Mouse (Mus musculus): ENCODE measurements at regions not wholly inside any gene's neighbourhood (a gene's known extent, or its start where the extent isn't known, plus 50 kb on each side); places are given as distances from the start of the nearest gene placed in this dataset.
"Not testable (repeated sequence)": the region's sequence is repeated elsewhere in the genome, so short reads cannot be mapped to it uniquely, and the experiment has no call there.

DNA sequence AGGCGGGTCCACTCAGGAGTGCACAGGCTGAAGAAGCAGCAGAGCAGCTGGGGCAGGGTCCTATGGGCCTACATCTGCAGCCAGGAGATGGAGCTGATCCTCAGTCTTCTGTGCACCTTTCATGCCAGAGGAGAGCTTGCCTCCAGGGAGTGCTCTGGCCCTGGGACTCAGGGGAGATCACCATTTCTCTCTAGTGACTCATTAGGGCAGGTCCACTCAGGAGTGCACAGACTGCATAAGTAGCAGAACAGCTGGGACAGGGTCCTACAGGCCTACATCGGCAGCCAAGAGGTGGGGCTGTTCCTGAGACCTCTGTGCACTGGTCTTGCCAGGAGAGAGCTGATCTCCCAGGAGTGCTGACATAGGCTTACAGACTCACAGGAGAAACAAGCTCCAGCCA lies 159.4 kb upstream of the Gm21897 start:
- H3K4me3 ChIP-seq (ENCODE audit: extremely low read depth, insufficient read depth, insufficient read length) = no peak overlapping the region
- no peak for DNase-seq (ENCODE audit: low read depth in 1 of 2, low spot score in 2 of 2)
- H3K4me1 ChIP-seq (ENCODE audit: control insufficient read depth, insufficient read depth, insufficient read length) = no peaks in the 10 kb centered on the region
- TF ChIP-seq CTCF (IDR thresholded peaks at IDR 0.05; ENCODE audit: extremely low read depth, insufficient read depth, insufficient read length, insufficient replicate concordance) (no peak), POLR2A (IDR thresholded peaks at IDR 0.05; ENCODE audit: low read depth, low read length) (no peak)
- no peaks in the 10 kb centered on the region for H3K36me3 ChIP-seq (ENCODE audit: control insufficient read depth, insufficient read depth, low read length)
- no peaks in the 10 kb centered on the region for H3K27me3 ChIP-seq (ENCODE audit: control insufficient read depth, insufficient read depth, low read length)
- 68% methylated on average over 2 of the region's 2 CpGs for WGBS
- H3K27ac ChIP-seq (ENCODE audit: insufficient read depth, low read length) = no peak overlapping the region

DNA sequence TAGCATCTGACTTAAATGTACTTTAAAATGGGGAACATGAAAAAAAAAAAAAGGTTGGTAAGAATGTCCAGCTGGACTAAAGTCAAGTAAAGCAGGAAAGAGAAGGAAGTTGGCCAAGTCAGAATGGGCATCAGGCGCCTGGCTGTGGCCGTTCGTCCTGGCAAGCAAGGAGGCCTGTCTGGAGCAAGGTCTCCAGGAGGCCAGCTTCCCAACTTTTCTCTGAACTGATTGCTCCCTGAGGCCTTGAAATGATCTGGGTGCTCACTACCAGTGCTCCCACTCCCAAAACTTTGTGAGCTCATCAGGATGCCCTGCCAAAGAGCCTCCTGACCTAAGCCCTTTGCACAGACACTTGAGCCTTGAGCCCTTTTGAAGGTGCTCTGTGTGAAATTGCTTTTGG lies 141.7 kb upstream of the Gm21897 start:
- H3K27ac ChIP-seq (ENCODE audit: insufficient read depth, low read length) = no peak overlapping the region
- H3K36me3 ChIP-seq (ENCODE audit: control insufficient read depth, insufficient read depth, low read length) = no peaks in the 10 kb centered on the region
- no peak overlapping the region for H3K4me3 ChIP-seq (ENCODE audit: extremely low read depth, insufficient read depth, insufficient read length)
- H3K4me1 ChIP-seq (ENCODE audit: control insufficient read depth, insufficient read depth, insufficient read length) = no peaks in the 10 kb centered on the region
- TF ChIP-seq POLR2A (IDR thresholded peaks at IDR 0.05; ENCODE audit: low read depth, low read length) (no peak), CTCF (IDR thresholded peaks at IDR 0.05; ENCODE audit: extremely low read depth, insufficient read depth, insufficient read length, insufficient replicate concordance) (no peak)
- no peak for DNase-seq (ENCODE audit: low read depth in 1 of 2, low spot score in 2 of 2)
- WGBS = 82% methylated on average over 3 of the region's 3 CpGs
- H3K27me3 ChIP-seq (ENCODE audit: control insufficient read depth, insufficient read depth, low read length) = no peaks in the 10 kb centered on the region

DNA sequence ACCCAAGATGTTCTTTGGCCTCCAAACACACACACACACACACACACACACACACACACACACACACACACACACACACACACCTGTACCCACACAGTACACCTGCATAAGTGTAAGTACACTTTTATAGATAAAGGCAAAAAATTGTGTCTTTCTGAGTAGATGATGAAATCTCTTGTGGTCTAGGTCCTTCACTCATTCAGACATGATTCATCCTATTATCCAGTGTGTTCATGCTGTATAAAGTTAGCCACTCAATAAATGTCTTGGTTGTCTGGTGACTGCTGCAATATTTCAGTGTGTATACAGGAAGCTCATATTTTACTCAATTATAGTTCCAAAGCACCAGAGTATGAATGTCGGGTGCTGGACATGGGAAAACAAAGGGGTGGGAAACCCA lies 131.5 kb upstream of the Gm21897 start:
- WGBS = 100% methylated on average over 1 of the region's 1 CpGs
- no peak for DNase-seq (ENCODE audit: low read depth in 1 of 2, low spot score in 2 of 2)

DNA sequence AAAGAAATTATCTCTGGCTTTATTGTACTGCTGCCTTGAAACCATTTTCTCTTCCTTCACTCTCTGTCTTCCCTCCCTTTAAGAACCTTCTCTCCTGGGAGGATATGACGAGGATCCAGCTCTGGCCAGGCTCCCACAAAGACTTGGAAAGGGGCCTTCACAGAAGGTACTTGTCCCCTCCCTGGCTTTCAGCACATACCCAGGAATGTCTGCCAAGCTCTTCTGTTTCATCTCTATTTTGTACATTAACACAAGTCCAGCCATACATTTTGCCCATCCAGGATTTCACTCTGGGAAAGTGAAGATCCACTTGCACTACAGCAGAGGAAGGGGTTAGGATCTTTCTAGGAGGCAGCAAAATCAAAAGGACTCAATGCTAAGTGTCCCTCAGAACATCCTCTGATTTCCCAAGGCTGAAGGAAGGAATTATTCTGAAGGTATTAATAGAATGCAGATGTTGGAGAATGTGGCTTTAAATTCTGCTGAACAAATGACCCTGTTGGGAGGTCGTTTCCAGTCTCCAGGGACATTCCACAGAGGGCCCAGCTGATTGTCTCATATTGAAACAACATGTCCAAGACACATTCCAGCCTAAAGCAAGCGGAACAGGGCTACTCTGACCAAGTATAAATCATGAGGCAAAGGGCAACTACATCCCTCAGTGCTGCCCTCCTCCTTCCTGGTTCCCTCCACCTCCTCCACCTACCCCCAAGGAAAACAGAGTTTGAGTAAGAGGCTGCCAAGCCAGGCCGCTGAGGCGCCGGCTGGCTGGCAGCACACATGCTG lies 122.1 kb upstream of the Gm21897 start:
- no peak overlapping the region for H3K4me3 ChIP-seq (ENCODE audit: extremely low read depth, insufficient read depth, insufficient read length)
- no peak for DNase-seq (ENCODE audit: low read depth in 1 of 2, low spot score in 2 of 2)
- H3K4me1 ChIP-seq (ENCODE audit: control insufficient read depth, insufficient read depth, insufficient read length) = no peaks in the 10 kb centered on the region
- 67% methylated on average over 6 of the region's 6 CpGs for WGBS
- no peak for TF ChIP-seq CTCF (IDR thresholded peaks at IDR 0.05; ENCODE audit: extremely low read depth, insufficient read depth, insufficient read length, insufficient replicate concordance)
- TF ChIP-seq POLR2A (IDR thresholded peaks at IDR 0.05; ENCODE audit: low read depth, low read length) = no peak
- 0 out of 2 replicates have a peak overlapping the region, but pooled peaks have one; percentile 9 for H3K27ac ChIP-seq (ENCODE audit: insufficient read depth, low read length)
- no peaks in the 10 kb centered on the region for H3K27me3 ChIP-seq (ENCODE audit: control insufficient read depth, insufficient read depth, low read length)
- no peaks in the 10 kb centered on the region for H3K36me3 ChIP-seq (ENCODE audit: control insufficient read depth, insufficient read depth, low read length)

More for the DNA sequence above, 131.5 kb upstream of the Gm21897 start:
- no peaks in the 10 kb centered on the region for H3K27me3 ChIP-seq (ENCODE audit: control insufficient read depth, insufficient read depth, low read length)
- H3K4me3 ChIP-seq (ENCODE audit: extremely low read depth, insufficient read depth, insufficient read length) = no peak overlapping the region
- H3K36me3 ChIP-seq (ENCODE audit: control insufficient read depth, insufficient read depth, low read length) = no peaks in the 10 kb centered on the region
- H3K4me1 ChIP-seq (ENCODE audit: control insufficient read depth, insufficient read depth, insufficient read length) = no peaks in the 10 kb centered on the region
- no peak overlapping the region for H3K27ac ChIP-seq (ENCODE audit: insufficient read depth, low read length)
- TF ChIP-seq CTCF (IDR thresholded peaks at IDR 0.05; ENCODE audit: extremely low read depth, insufficient read depth, insufficient read length, insufficient replicate concordance) = no peak
- TF ChIP-seq POLR2A (IDR thresholded peaks at IDR 0.05; ENCODE audit: low read depth, low read length) = no peak

GRCm38 (mm10) chr16:15195931-15196330 lies 121.3 kb upstream of the Gm21897 start:
- H3K27me3 ChIP-seq (ENCODE audit: control insufficient read depth, insufficient read depth, low read length); H3K4me1 ChIP-seq (ENCODE audit: control insufficient read depth, insufficient read depth, insufficient read length); H3K4me3 ChIP-seq (ENCODE audit: extremely low read depth, insufficient read depth, insufficient read length); DNase-seq (ENCODE audit: low read depth in 1 of 2, low spot score in 2 of 2); H3K27ac ChIP-seq (ENCODE audit: insufficient read depth, low read length); H3K36me3 ChIP-seq (ENCODE audit: control insufficient read depth, insufficient read depth, low read length): not testable (repeated sequence)
- 93% methylated on average over 8 of the region's 12 CpGs for WGBS

- Histone ChIP-seq H3K4me3 (ENCODE audit: extremely low read depth, insufficient read depth, insufficient read length) (no peak overlapping the region), H3K27me3 (ENCODE audit: control insufficient read depth, insufficient read depth, low read length) (no peaks in the 10 kb centered on the region), H3K36me3 (ENCODE audit: control insufficient read depth, insufficient read depth, low read length) (no peaks in the 10 kb centered on the region), H3K4me1 (ENCODE audit: control insufficient read depth, insufficient read depth, insufficient read length) (no peaks in the 10 kb centered on the region), H3K27ac (ENCODE audit: insufficient read depth, low read length) (no peak overlapping the region)
- DNase-seq (ENCODE audit: low read depth in 1 of 2, low spot score in 2 of 2) = no peak
- TF ChIP-seq POLR2A (IDR thresholded peaks at IDR 0.05; ENCODE audit: low read depth, low read length) (no peak), CTCF (IDR thresholded peaks at IDR 0.05; ENCODE audit: extremely low read depth, insufficient read depth, insufficient read length, insufficient replicate concordance) (no peak)
These were observed 120.4 kb upstream of the Gm21897 start for GRCm38 (mm10) chr16:15196855-15197254.

DNA sequence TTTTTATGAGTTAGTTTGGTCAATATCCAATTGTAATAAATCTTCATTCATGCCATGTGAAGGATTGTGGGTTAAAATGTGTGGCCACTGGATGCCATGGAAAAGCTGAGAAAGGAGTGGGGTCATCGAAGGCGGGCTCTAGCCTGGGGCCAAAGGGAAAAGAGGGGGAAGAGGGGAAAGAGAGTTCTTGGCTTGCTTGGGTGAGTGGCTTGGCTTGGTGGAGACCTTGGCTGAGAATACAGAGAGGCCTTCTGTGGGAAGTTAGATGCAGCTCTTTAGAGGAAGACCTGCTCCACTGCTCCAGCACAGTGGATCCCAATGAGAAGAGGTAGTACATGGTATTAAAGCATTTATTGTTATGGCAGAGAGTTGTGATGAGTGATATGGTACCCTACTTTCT lies 101.3 kb upstream of the Gm21897 start:
- Histone ChIP-seq H3K4me3 (ENCODE audit: extremely low read depth, insufficient read depth, insufficient read length) (no peak overlapping the region), H3K4me1 (ENCODE audit: control insufficient read depth, insufficient read depth, insufficient read length) (no peaks in the 10 kb centered on the region), H3K27me3 (ENCODE audit: control insufficient read depth, insufficient read depth, low read length) (no peaks in the 10 kb centered on the region), H3K36me3 (ENCODE audit: control insufficient read depth, insufficient read depth, low read length) (no peaks in the 10 kb centered on the region), H3K27ac (ENCODE audit: insufficient read depth, low read length) (no peak overlapping the region)
- WGBS = 91% methylated on average over 2 of the region's 2 CpGs
- TF ChIP-seq POLR2A (IDR thresholded peaks at IDR 0.05; ENCODE audit: low read depth, low read length) (no peak), CTCF (IDR thresholded peaks at IDR 0.05; ENCODE audit: extremely low read depth, insufficient read depth, insufficient read length, insufficient replicate concordance) (no peak)
- DNase-seq (ENCODE audit: low read depth in 1 of 2, low spot score in 2 of 2) = no peak

Measured in spleen, adult 2 months (tissue).